Mouse (Mus musculus) liver, embryonic 14.5 days (tissue): ENCODE results near the gene Dchs1. TPM values are rescaled to one million over a fixed set of nuclear protein-coding genes. Genes with fewer than 3 reads are reported as not detected.
A peak's percentile ranks its signal among the peaks of the same experiment; 100 is the strongest.

Experiments
- ATAC-seq: fragments of 200-750 bp; cut with Nextera tagmentation; 2 replicates; pipeline ENCODE4 v1.8.0; 2017; ENCODE audit warnings: moderate number of reproducible peaks, mild to moderate bottlenecking, moderate library complexity; ENCODE audit not compliant: insufficient read depth
- DNase-seq, 3 experiments: peaks; one replicate each; pipeline ENCODE4 v3.0.0-alpha.2; 2012 to 2013; ENCODE audit warnings: low read depth in 3 of 3, low spot score in 3 of 3
- H3K27ac ChIP-seq: fragments of 300-500 bp; sonication (generic); 2 replicates; pipeline ENCODE4 v1.5.1; 2014; ENCODE audit warnings: moderate library complexity, mild to moderate bottlenecking, control low read depth, inconsistent platforms
- H3K27me3 ChIP-seq: fragments of 300-500 bp; sonication (generic); 2 replicates; pipeline ENCODE4 v1.6.1; 2014; ENCODE audit warnings: mild to moderate bottlenecking, low read length, moderate library complexity; ENCODE audit not compliant: control insufficient read depth, insufficient read depth
- H3K36me3 ChIP-seq: fragments of 300-500 bp; sonication (generic); replicated peaks from 2 replicates; pipeline ENCODE4 v1.6.1; 2014; ENCODE audit warnings: low read depth; ENCODE audit not compliant: control insufficient read depth, insufficient read depth
- H3K4me1 ChIP-seq, 2 experiments: fragments of 200-500 bp in 1 of 2; fragments of 300-500 bp in 1 of 2; sonication (generic) in 1 of 2; replicated peaks; 2 replicates each; pipeline ENCODE4 v1.6.1; 2012 to 2014; ENCODE audit warnings: antibody characterized with exemption in 1 of 2, inconsistent platforms in 1 of 2, low read length in 1 of 2; ENCODE audit not compliant: control insufficient read depth in 2 of 2, insufficient read depth in 2 of 2
- H3K4me2 ChIP-seq: fragments of 300-500 bp; sonication (generic); 2 replicates; pipeline ENCODE4 v1.6.1; 2014; ENCODE audit warnings: low read depth, mild to moderate bottlenecking, control low read depth, moderate library complexity
- H3K4me3 ChIP-seq, 2 experiments: fragments of 200-500 bp in 1 of 2; fragments of 300-500 bp in 1 of 2; sonication (generic) in 1 of 2; 2 replicates each; pipeline ENCODE4 v1.5.1; 2012 to 2014; ENCODE audit warnings: low read depth in 2 of 2, low read length in 2 of 2, mild to moderate bottlenecking in 2 of 2, control low read depth in 1 of 2, inconsistent platforms in 1 of 2, moderate library complexity in 1 of 2; ENCODE audit not compliant: insufficient read depth in 1 of 2
- H3K9ac ChIP-seq: fragments of 300-500 bp; sonication (generic); replicated peaks from 2 replicates; pipeline ENCODE4 v1.6.1; 2014; ENCODE audit warnings: mild to moderate bottlenecking, control low read depth, moderate library complexity
- H3K9me3 ChIP-seq: fragments of 300-500 bp; sonication (generic); 2 replicates; pipeline ENCODE4 v1.6.1; 2016; ENCODE audit warnings: low read length, mixed read lengths; ENCODE audit not compliant: control insufficient read depth
- CTCF ChIP-seq: IDR thresholded peaks from 2 replicates; pipeline ENCODE4 v1.5.1; 2016; ENCODE audit warnings: antibody characterized with exemption, low read depth, control low read depth
- EP300 ChIP-seq: IDR thresholded peaks from 2 replicates; pipeline ENCODE4 v1.6.1; 2016; ENCODE audit warnings: antibody characterized with exemption, low read depth
- WGBS: fragments of 180-500 bp; shearing (Covaris S2); extraction: QIAGEN DNeasy Blood & Tissue Kit; methylation state at CpG from one replicate; pipeline ENCODE4 v1.1.7; 2014; ENCODE audit not compliant: insufficient replicate concordance; 5-methylcytosine and 5-hydroxymethylcytosine counted together
- polyA plus RNA-seq, 2 experiments: library from polyadenylated mRNA; depleted of rRNA in 1 of 2; stranded (reverse) in 1 of 2; unstranded in 1 of 2; fragments of >200 nt; fragmentation: Nextera tagmentation in 1 of 2; extraction: Ambion mirVana in 1 of 2; gene quantifications; 2 replicates each; pipeline versions ENCODE4 v1.2.1 to v1.2.3; 2012 to 2014

Dchs1 gene
- 0.57 and 0.71 TPM in 2 replicates for polyA plus RNA-seq (2012; rRNA removed)
- 0.48 and 0.62 TPM in 2 replicates for polyA plus RNA-seq (2014; fragmentation: Nextera tagmentation; extraction: Ambion mirVana)

GRCm38 (mm10) chr7:105787285-105788140, at the start of gene Dchs1:
Gene Dchs1, minus strand, starts transcription at chr7:105787654.
- H3K9ac ChIP-seq = no peak within 1 kb of the TSS
- H3K4me3 ChIP-seq = peak within 1 kb of the TSS; percentile 38 to 57
- TF ChIP-seq CTCF = no peak
- H3K4me2 ChIP-seq = peak within 1 kb of the TSS; percentile 43
- no peaks in the 10 kb centered on the region for H3K4me1 ChIP-seq
- H3K27me3 ChIP-seq = peaks cover 49% of the 10 kb centered on the region
- WGBS = 2% methylated on average over 78 of the region's 97 CpGs
- ATAC-seq (no peak), DNase-seq (no peak)
- H3K9me3 ChIP-seq = no peaks in the 10 kb centered on the region
- no peaks in the 10 kb centered on the region for H3K36me3 ChIP-seq
- H3K27ac ChIP-seq = no peak within 1 kb of the TSS

GRCm38 (mm10) chr7:105824281-105824680, 36.8 kb upstream of the Dchs1 start:
- H3K4me2 ChIP-seq = no peak overlapping the region
- DNase-seq = no peak
- TF ChIP-seq CTCF (no peak), EP300 (no peak)
- 56% methylated on average over 7 of the region's 7 CpGs for WGBS
- ATAC-seq = no peak
- no peak overlapping the region for H3K9ac ChIP-seq
- no peaks in the 10 kb centered on the region for H3K36me3 ChIP-seq
- H3K4me1 ChIP-seq = no peaks in the 10 kb centered on the region
- H3K27ac ChIP-seq = no peak overlapping the region
- H3K4me3 ChIP-seq = no peak overlapping the region
- H3K9me3 ChIP-seq = no peaks in the 10 kb centered on the region
- no peaks in the 10 kb centered on the region for H3K27me3 ChIP-seq

- Histone ChIP-seq H3K27ac (no peak overlapping the region), H3K9me3 (no peaks in the 10 kb centered on the region), H3K4me2 (no peak overlapping the region), H3K27me3 (no peaks in the 10 kb centered on the region), H3K36me3 (no peaks in the 10 kb centered on the region), H3K4me1 (no peaks in the 10 kb centered on the region), H3K9ac (no peak overlapping the region), H3K4me3 (no peak overlapping the region)
- no peak for DNase-seq
- TF ChIP-seq EP300 = no peak
- TF ChIP-seq CTCF = peak; percentile 49; the same call in 1 of the 2 replicates
- ATAC-seq = no peak
- WGBS = 0% methylated on average over 1 of the region's 1 CpGs
These were observed 31.0 kb upstream of the Dchs1 start for GRCm38 (mm10) chr7:105818483-105818882.

- no peaks in the 10 kb centered on the region for H3K36me3 ChIP-seq
- no peak for ATAC-seq
- H3K27me3 ChIP-seq = no peaks in the 10 kb centered on the region
- DNase-seq = no peak
- H3K27ac ChIP-seq = no peak overlapping the region
- H3K4me2 ChIP-seq = no peak overlapping the region
- H3K4me3 ChIP-seq = no peak overlapping the region
- H3K9me3 ChIP-seq = no peaks in the 10 kb centered on the region
- H3K4me1 ChIP-seq = no peaks in the 10 kb centered on the region
- no peak for TF ChIP-seq EP300
- TF ChIP-seq CTCF = no peak; the same call in 1 of the 2 replicates
- no peak overlapping the region for H3K9ac ChIP-seq
These were observed 29.3 kb upstream of the Dchs1 start for GRCm38 (mm10) chr7:105816736-105817135.

GRCm38 (mm10) chr7:105813326-105813725, 25.9 kb upstream of the Dchs1 start:
- DNase-seq (no peak), ATAC-seq (no peak)
- no peaks in the 10 kb centered on the region for H3K9me3 ChIP-seq
- H3K27me3 ChIP-seq = no peaks in the 10 kb centered on the region
- H3K4me2 ChIP-seq = no peak overlapping the region
- peaks cover 10% of the 10 kb centered on the region for H3K36me3 ChIP-seq
- WGBS = 66% methylated on average over 3 of the region's 3 CpGs
- H3K27ac ChIP-seq = no peak overlapping the region
- H3K4me3 ChIP-seq = no peak overlapping the region
- peaks cover 4 to 18% of the 10 kb centered on the region in 2 experiments for H3K4me1 ChIP-seq
- TF ChIP-seq CTCF (no peak), EP300 (no peak)
- no peak overlapping the region for H3K9ac ChIP-seq
